Mouse (Mus musculus) ES-Bruce4 (cell line): ENCODE data around the gene Eepd1.

Source experiments
- EP300 ChIP-seq: IDR thresholded peaks from 2 replicates; pipeline ENCODE4 v1.6.1; 2011; ENCODE audit warnings: low read depth, low read length; ENCODE audit not compliant: insufficient read depth
- POLR2A ChIP-seq: IDR thresholded peaks from one replicate; pipeline ENCODE4 v1.8.1; 2011; ENCODE audit warnings: low read length; ENCODE audit not compliant: insufficient read depth

GRCm38 (mm10) chr9:25490278-25491145 lies 9.2 kb downstream of the Eepd1 start:
- TF ChIP-seq POLR2A (no peak), EP300 (no peak)
